Mouse (Mus musculus): ENCODE measurements around the gene Gas7. TPM values are rescaled to one million over a fixed set of nuclear protein-coding genes. Genes with fewer than 3 reads are reported as not detected.

The Gas7 gene
- polyA plus RNA-seq, 1 experiment = 14.3 TPM

GRCm38 (mm10) chr11:67588828-67589314, 133.6 kb downstream of the Gas7 start:
- DNase-seq = peak; percentile 56
- TF ChIP-seq POLR2A (IDR thresholded peaks at IDR 0.05; ENCODE audit: borderline replicate concordance, extremely low read depth, low read depth, low read length) (no peak), CTCF (IDR thresholded peaks at IDR 0.05; ENCODE audit: insufficient read depth, low read length) (no peak)
- Histone ChIP-seq H3K4me3 (replicated peaks; ENCODE audit: extremely low read depth, low read depth, low read length) (no peak overlapping the region), H3K4me1 (ENCODE audit: control insufficient read depth, insufficient read depth, low read length) (no peaks in the 10 kb centered on the region; the same call in 1 of the 2 replicates)
- WGBS = 23% methylated on average over 9 of the region's 9 CpGs

DNA sequence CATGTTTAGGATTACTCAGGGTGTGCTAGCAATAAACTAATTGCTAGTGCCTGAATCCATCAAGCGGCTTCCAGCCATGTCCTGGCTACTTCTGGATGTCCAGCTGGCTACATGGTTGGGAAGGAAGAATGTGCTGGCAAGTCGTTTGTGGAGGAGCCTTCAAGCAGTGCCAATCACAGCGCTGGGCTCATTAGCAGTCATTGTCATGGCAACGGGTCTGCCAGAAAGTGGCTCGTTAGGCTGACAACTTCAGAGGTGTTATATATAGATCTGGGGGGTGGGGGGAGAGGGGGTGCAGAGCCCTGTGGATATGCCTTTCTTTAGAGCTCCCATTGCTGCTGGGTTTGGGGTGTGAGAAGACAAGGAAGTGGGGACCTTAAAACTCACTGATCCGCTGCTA, 141.0 kb downstream of the Gas7 start:
- peaks cover 2% of the 10 kb centered on the region; the same call in 1 of the 2 replicates for H3K4me1 ChIP-seq (ENCODE audit: control insufficient read depth, insufficient read depth, low read length)
- H3K4me3 ChIP-seq (replicated peaks; ENCODE audit: extremely low read depth, low read depth, low read length) = no peak overlapping the region
- no peak for DNase-seq
- TF ChIP-seq CTCF (IDR thresholded peaks at IDR 0.05; ENCODE audit: insufficient read depth, low read length) (no peak), POLR2A (IDR thresholded peaks at IDR 0.05; ENCODE audit: borderline replicate concordance, extremely low read depth, low read depth, low read length) (no peak)
- 62% methylated on average over 6 of the region's 6 CpGs for WGBS

GRCm38 (mm10) chr11:67596856-67597255, 141.6 kb downstream of the Gas7 start:
- 86% methylated on average over 6 of the region's 6 CpGs for WGBS
- no peak for DNase-seq
- TF ChIP-seq CTCF (IDR thresholded peaks at IDR 0.05; ENCODE audit: insufficient read depth, low read length) (no peak), POLR2A (IDR thresholded peaks at IDR 0.05; ENCODE audit: borderline replicate concordance, extremely low read depth, low read depth, low read length) (no peak)
- no peak overlapping the region for H3K4me3 ChIP-seq (replicated peaks; ENCODE audit: extremely low read depth, low read depth, low read length)
- peaks cover 2% of the 10 kb centered on the region; the same call in 1 of the 2 replicates for H3K4me1 ChIP-seq (ENCODE audit: control insufficient read depth, insufficient read depth, low read length)

DNA sequence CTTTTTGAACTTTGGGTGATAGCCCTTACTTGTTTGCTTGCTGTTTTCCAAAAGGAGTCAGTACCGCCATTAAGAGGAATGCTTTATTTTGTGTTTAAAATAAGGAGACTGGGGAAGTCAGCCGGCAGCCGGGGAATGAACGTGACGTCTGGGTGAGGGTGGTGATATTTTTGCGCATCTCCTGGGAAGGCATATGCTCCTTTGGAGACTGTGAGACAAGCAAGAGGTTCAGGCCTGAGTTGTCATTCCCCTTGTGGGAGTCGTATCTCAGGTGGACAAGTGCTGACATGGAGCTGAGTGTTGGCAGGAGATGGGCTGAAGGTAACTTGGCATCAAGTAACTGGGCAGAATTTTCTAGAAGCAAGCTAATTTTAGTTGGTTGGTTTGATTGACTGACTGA, 142.2 kb downstream of the Gas7 start:
- WGBS = 75% methylated on average over 7 of the region's 7 CpGs
- no peak overlapping the region for H3K4me3 ChIP-seq (replicated peaks; ENCODE audit: extremely low read depth, low read depth, low read length)
- TF ChIP-seq CTCF (IDR thresholded peaks at IDR 0.05; ENCODE audit: insufficient read depth, low read length) (no peak), POLR2A (IDR thresholded peaks at IDR 0.05; ENCODE audit: borderline replicate concordance, extremely low read depth, low read depth, low read length) (no peak)
- H3K4me1 ChIP-seq (ENCODE audit: control insufficient read depth, insufficient read depth, low read length) = peaks cover 2% of the 10 kb centered on the region; the same call in 1 of the 2 replicates
- DNase-seq = no peak

- no peak for DNase-seq
- TF ChIP-seq POLR2A (IDR thresholded peaks at IDR 0.05; ENCODE audit: borderline replicate concordance, extremely low read depth, low read depth, low read length) (no peak), CTCF (IDR thresholded peaks at IDR 0.05; ENCODE audit: insufficient read depth, low read length) (no peak)
- WGBS = 71% methylated on average over 1 of the region's 1 CpGs
- H3K4me3 ChIP-seq (replicated peaks; ENCODE audit: extremely low read depth, low read depth, low read length) = no peak overlapping the region
- H3K4me1 ChIP-seq (ENCODE audit: control insufficient read depth, insufficient read depth, low read length) = peaks cover 2% of the 10 kb centered on the region; the same call in 1 of the 2 replicates
Observed at GRCm38 (mm10) chr11:67599141-67599540, 143.9 kb downstream of the Gas7 start.

- Histone ChIP-seq H3K4me3 (replicated peaks; ENCODE audit: extremely low read depth, low read depth, low read length) (no peak overlapping the region), H3K4me1 (ENCODE audit: control insufficient read depth, insufficient read depth, low read length) (peaks cover 2% of the 10 kb centered on the region)
- WGBS = 74% methylated on average over 8 of the region's 8 CpGs
- TF ChIP-seq POLR2A (IDR thresholded peaks at IDR 0.05; ENCODE audit: borderline replicate concordance, extremely low read depth, low read depth, low read length) (no peak), CTCF (IDR thresholded peaks at IDR 0.05; ENCODE audit: insufficient read depth, low read length) (no peak)
- DNase-seq = no peak
Observed at GRCm38 (mm10) chr11:67600710-67601430, 145.6 kb downstream of the Gas7 start.

DNA sequence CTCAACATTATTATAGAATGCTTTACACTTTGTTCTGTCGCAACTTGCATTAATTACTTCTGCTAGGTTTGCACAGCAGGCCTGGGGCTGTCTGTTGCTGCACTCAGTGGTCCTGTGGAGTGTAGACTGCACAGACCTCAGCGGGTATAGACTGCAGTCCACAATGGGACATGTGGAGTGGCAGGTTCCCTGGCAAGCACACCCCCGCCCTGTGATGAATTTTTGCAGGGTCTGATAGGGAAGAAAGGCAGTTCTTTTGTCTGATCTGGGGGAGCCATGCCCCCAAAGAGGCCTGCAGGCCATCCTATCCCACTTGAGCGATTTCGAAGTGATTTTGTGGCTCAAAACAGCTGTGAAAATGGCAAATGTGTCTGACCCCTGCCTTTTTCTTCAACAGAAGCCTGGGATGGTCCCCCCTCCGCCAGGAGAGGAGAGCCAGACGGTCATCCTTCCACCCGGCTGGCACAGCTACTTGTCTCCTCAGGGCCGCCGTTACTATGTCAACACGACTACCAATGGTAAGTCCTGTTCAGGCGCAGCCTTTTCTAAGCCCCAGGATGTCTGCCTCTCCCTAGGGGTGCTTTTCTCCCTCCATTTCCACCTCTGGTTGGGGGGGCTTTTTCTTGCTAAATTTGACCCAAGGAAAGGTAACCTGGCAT, 147.6 kb downstream of the Gas7 start:
- DNase-seq = no peak
- WGBS = 74% methylated on average over 12 of the region's 12 CpGs
- H3K4me1 ChIP-seq (ENCODE audit: control insufficient read depth, insufficient read depth, low read length) = peaks cover 2% of the 10 kb centered on the region
- TF ChIP-seq POLR2A (IDR thresholded peaks at IDR 0.05; ENCODE audit: borderline replicate concordance, extremely low read depth, low read depth, low read length) (no peak), CTCF (IDR thresholded peaks at IDR 0.05; ENCODE audit: insufficient read depth, low read length) (no peak)
- H3K4me3 ChIP-seq (replicated peaks; ENCODE audit: extremely low read depth, low read depth, low read length) = no peak overlapping the region

- DNase-seq = no peak
- H3K4me1 ChIP-seq (ENCODE audit: control insufficient read depth, insufficient read depth, low read length) = no peaks in the 10 kb centered on the region; the same call in 1 of the 2 replicates
- WGBS = 24% methylated on average over 2 of the region's 2 CpGs
- H3K4me3 ChIP-seq (replicated peaks; ENCODE audit: extremely low read depth, low read depth, low read length) = no peak overlapping the region
- TF ChIP-seq POLR2A (IDR thresholded peaks at IDR 0.05; ENCODE audit: borderline replicate concordance, extremely low read depth, low read depth, low read length) = no peak
- no peak for TF ChIP-seq CTCF (IDR thresholded peaks at IDR 0.05; ENCODE audit: insufficient read depth, low read length)
Observed at GRCm38 (mm10) chr11:67604481-67604880, 149.2 kb downstream of the Gas7 start.

- TF ChIP-seq CTCF (IDR thresholded peaks at IDR 0.05; ENCODE audit: insufficient read depth, low read length) (no peak), POLR2A (IDR thresholded peaks at IDR 0.05; ENCODE audit: borderline replicate concordance, extremely low read depth, low read depth, low read length) (no peak)
- Histone ChIP-seq H3K4me3 (replicated peaks; ENCODE audit: extremely low read depth, low read depth, low read length) (no peak overlapping the region), H3K4me1 (ENCODE audit: control insufficient read depth, insufficient read depth, low read length) (no peaks in the 10 kb centered on the region; the same call in 1 of the 2 replicates)
- DNase-seq = no peak
- 59% methylated on average over 10 of the region's 10 CpGs for WGBS
Observed at GRCm38 (mm10) chr11:67608114-67608683, 153.0 kb downstream of the Gas7 start.

Measured in lung, adult 2 months (tissue).